Mouse (Mus musculus) 416B (cell line): Measurements from ENCODE around the gene Papola.
A peak's percentile ranks its signal among the peaks of the same experiment; 100 is the strongest.

Source experiments
- DNase-seq: peaks from one replicate; pipeline ENCODE4 v3.0.0; 2011; ENCODE audit warnings: low read depth

The Papola gene

GRCm38 (mm10) chr12:105863436-105863835 is 78.9 kb downstream of the Papola start:
- no peak for DNase-seq

- no peak for DNase-seq
Observed at GRCm38 (mm10) chr12:105867646-105868045, 83.2 kb downstream of the Papola start.

GRCm38 (mm10) chr12:105869242-105869641 is 84.7 kb downstream of the Papola start:
- DNase-seq: no peak

GRCm38 (mm10) chr12:105869696-105870095 is 85.2 kb downstream of the Papola start:
- DNase-seq: no peak

- DNase-seq: peak; percentile 12
Observed at GRCm38 (mm10) chr12:105873283-105873682, 88.8 kb downstream of the Papola start.

GRCm38 (mm10) chr12:105875112-105875511 is 90.6 kb downstream of the Papola start:
- no peak for DNase-seq

GRCm38 (mm10) chr12:105876521-105876920 is 92.0 kb downstream of the Papola start:
- DNase-seq: no peak

GRCm38 (mm10) chr12:105876931-105877330 is 92.4 kb downstream of the Papola start:
- DNase-seq: no peak

- DNase-seq: no peak
Observed at GRCm38 (mm10) chr12:105878746-105879145, 94.3 kb downstream of the Papola start.

- no peak for DNase-seq
Observed at GRCm38 (mm10) chr12:105883799-105884514, 99.5 kb downstream of the Papola start.

GRCm38 (mm10) chr12:105884515-105885323 is 100.2 kb downstream of the Papola start:
- DNase-seq: no peak
